18 mouse cellular contexts compared by ENCODE assay signal in the genomic region with DNA sequence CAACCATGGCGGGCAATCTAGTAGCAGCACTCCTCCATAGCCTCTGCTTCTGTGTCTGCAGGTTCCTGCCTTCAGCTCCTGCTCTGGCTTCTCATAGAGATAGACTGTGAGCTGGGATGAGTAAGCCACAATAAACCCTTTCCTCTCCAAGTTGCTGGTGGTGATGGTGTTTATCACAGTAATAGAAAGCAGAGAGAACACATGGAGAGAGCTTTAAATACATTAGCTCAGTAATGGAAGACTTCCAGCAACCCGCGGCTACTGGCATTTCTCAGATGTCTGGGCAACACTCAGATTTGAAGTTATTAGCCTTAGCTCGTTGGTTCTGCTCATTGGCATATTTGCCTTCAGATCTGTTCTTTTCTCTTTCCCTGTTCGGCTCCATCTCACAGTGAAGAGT. TPM values are rescaled to one million over a fixed set of nuclear protein-coding genes. Genes with fewer than 3 reads are reported as not detected.
DNase-seq lines count a peak whose midpoint lies in the region; TF ChIP-seq lines count a peak whose summit lies in the region.
"Had no signal": no experiment of that assay in that cellular context is flagged by ENCODE, and none has a peak within 500 bp of the region (broad histone marks: within the 10 kb centered on the region; RNA-seq: fewer than 3 reads in every experiment).

No protein-coding gene starts in this region.

- intact Hi-C loops in heart, adult 2 months (cut with DNase I) = no loop called here

- no peak for TF ChIP-seq CTCF in heart, adult 2 months (IDR thresholded peaks at IDR 0.05)

- H3K79me2 ChIP-seq in heart, adult 2 months (replicated peaks; ENCODE audit: control insufficient read depth, insufficient read depth, low read length) = no peaks in the 10 kb centered on the region

- 72% methylated on average over 5 of the region's 5 CpGs for WGBS in heart, adult 2 months

- no peak overlapping the region for H3K27ac ChIP-seq in heart, adult 2 months
- H3K27ac ChIP-seq: limb, embryonic 15.5 days; lung, embryonic 15.5 days had no signal

- H3K4me3 ChIP-seq in heart, adult 2 months = no peak overlapping the region
- H3K4me3 ChIP-seq: erythroblast, embryonic 14.5 days; limb, embryonic 15.5 days; lung, embryonic 15.5 days; megakaryocyte, embryonic 14.5 days had no signal

- H3K9ac ChIP-seq in heart, adult 2 months (ENCODE audit: low read depth, low read length) = no peak overlapping the region
- H3K9ac ChIP-seq: limb, embryonic 15.5 days; lung, embryonic 15.5 days had no signal

- no peak for TF ChIP-seq EP300 in heart, adult 2 months (IDR thresholded peaks at IDR 0.05; ENCODE audit: insufficient read depth, low read depth, low read length)

- H3K27me3 ChIP-seq in heart, adult 2 months (ENCODE audit: control insufficient read depth, insufficient read depth, low read length) = no peaks in the 10 kb centered on the region
- H3K27me3 ChIP-seq: limb, embryonic 15.5 days; lung, embryonic 15.5 days; megakaryocyte, embryonic 14.5 days had no signal

- no peaks in the 10 kb centered on the region for H3K36me3 ChIP-seq in heart, adult 2 months (ENCODE audit: control insufficient read depth, insufficient read depth, low read length)
- H3K36me3 ChIP-seq: limb, embryonic 15.5 days; lung, embryonic 15.5 days had no signal

- DNase-seq in heart, adult 11 months = peak; percentile 33
- DNase-seq in heart, adult 2 months = no peak
- DNase-seq in MN1 (ENCODE audit: low spot score) = peak; percentile 92
- DNase-seq in cerebellum, adult 11-12 months = peak; percentile 8
- peak; percentile 8 to 19 for DNase-seq in layer of hippocampus, postnatal 10 days (ENCODE audit: low spot score in 2 of 2)
- no peak for DNase-seq in neural tube, embryonic 10.5 days (ENCODE audit: extremely low spot score, low spot score)
- no peak for DNase-seq in thymus, postnatal 25 days
- no peak for DNase-seq in gastrocnemius, adult 8-10 months (ENCODE audit: low spot score in 2 of 2)
- DNase-seq: adrenal gland, postnatal 36 days; gastrocnemius, postnatal 25 days; thymus, postnatal 36 days had no signal

- peaks cover 2% of the 10 kb centered on the region for H3K4me1 ChIP-seq in heart, adult 2 months (ENCODE audit: control insufficient read depth, insufficient read depth, low read length)
- H3K4me1 ChIP-seq: limb, embryonic 15.5 days had no signal

- TF ChIP-seq POLR2A in heart, adult 2 months (IDR thresholded peaks at IDR 0.05; ENCODE audit: insufficient read depth, low read depth, low read length) = no peak

RNA-seq across cellular contexts. Expression of gene Tnpo1, which starts 27.6 kb away (rescaled TPM):
- total RNA-seq in heart, adult 2 months (2021) = 10 to 100 TPM; 58.9 to 60.4 TPM
- 16.1 and 31.2 TPM in 2 replicates for polyA plus RNA-seq in heart, adult 2 months (2012; rRNA removed)
- 10 to 100 TPM; 64.7 to 69.3 TPM for total RNA-seq in layer of hippocampus, postnatal 10 days (2021)
- 10 to 100 TPM; 30.7 to 34.4 (median 31.1) TPM for total RNA-seq in gastrocnemius, adult 8-10 months (2022)

RNA-seq across cellular contexts. Expression of gene 1700024P04Rik, which starts 30.5 kb away (rescaled TPM):
- total RNA-seq in heart, adult 2 months (2021) = not detected
- polyA plus RNA-seq in heart, adult 2 months (2012; rRNA removed) = not detected in 2 replicates
- not detected for total RNA-seq in layer of hippocampus, postnatal 10 days (2021)
- not detected for total RNA-seq in gastrocnemius, adult 8-10 months (2022)
- total RNA-seq: adrenal gland, postnatal 36 days; gastrocnemius, postnatal 25 days had no signal
- polyA plus RNA-seq: cortical plate, adult 2 months; erythroblast, embryonic 14.5 days; heart, embryonic 16.5 days; large intestine, adult 2 months; limb, embryonic 15.5 days; lung, embryonic 15.5 days had no signal

Comparison
In these comparisons a context has a peak if more than half of its experiments do, and no peak if none do; other contexts are left out.
1. DNase-seq: peak in heart, adult 11 months (single experiment), MN1 (single experiment), cerebellum, adult 11-12 months (single experiment) and layer of hippocampus, postnatal 10 days (2 of 2); none in heart, adult 2 months (0 of 2), neural tube, embryonic 10.5 days (single experiment), thymus, postnatal 25 days (single experiment) and gastrocnemius, adult 8-10 months (0 of 2).